8 mouse cellular contexts compared by ENCODE assay signal in genomic region chr7:126929046-126929445, GRCm38 (mm10). TPM values are rescaled to one million over a fixed set of nuclear protein-coding genes. Genes with fewer than 3 reads are reported as not detected.
DNase-seq lines count a peak whose midpoint lies in the region; ATAC-seq and TF ChIP-seq lines count a peak whose summit lies in the region.

No protein-coding gene starts in this region.

- no peak for DNase-seq in heart, postnatal 36 days
- DNase-seq in G1E (ENCODE audit: low spot score) (no peak), liver (peak; percentile 35)
- DNase-seq in forebrain, embryonic 10.5 days (ENCODE audit: extremely low spot score, low spot score): no peak
- DNase-seq in yolk sac, embryonic 10.5 days (ENCODE audit: low spot score): no peak
- no peak for DNase-seq in ovary, postnatal 36 days (ENCODE audit: low spot score)

- WGBS in heart, embryonic 11.5 days (ENCODE audit: insufficient replicate concordance): 1% methylated on average over 27 of the region's 27 CpGs
- under 1% methylated on average over 27 of the region's 27 CpGs for WGBS in forebrain, embryonic 10.5 days
- WGBS in neural tube, embryonic 15.5 days: under 1% methylated on average over 27 of the region's 27 CpGs

- H3K36me3 ChIP-seq in heart, embryonic 11.5 days (ENCODE audit: control insufficient read depth, insufficient read depth, low read length): no peaks in the 10 kb centered on the region
- H3K36me3 ChIP-seq in G1E (replicated peaks): peaks cover 42% of the 10 kb centered on the region
- peaks cover 38% of the 10 kb centered on the region for H3K36me3 ChIP-seq in forebrain, embryonic 10.5 days (replicated peaks)
- peaks cover 8% of the 10 kb centered on the region for H3K36me3 ChIP-seq in neural tube, embryonic 15.5 days

- no peaks in the 10 kb centered on the region for H3K9me3 ChIP-seq in heart, embryonic 11.5 days (replicated peaks; ENCODE audit: control insufficient read depth, low read length)
- H3K9me3 ChIP-seq in G1E (replicated peaks): no peaks in the 10 kb centered on the region
- H3K9me3 ChIP-seq in forebrain, embryonic 10.5 days: no peaks in the 10 kb centered on the region
- H3K9me3 ChIP-seq in neural tube, embryonic 15.5 days (replicated peaks): no peaks in the 10 kb centered on the region

- H3K4me3 ChIP-seq in heart, embryonic 11.5 days (ENCODE audit: low read depth, low read length): peak overlapping the region; percentile 85
- peak overlapping the region; percentile 83 for H3K4me3 ChIP-seq in G1E (ENCODE audit: low read depth, low read length)
- peak overlapping the region; percentile 70 for H3K4me3 ChIP-seq in forebrain, embryonic 10.5 days
- peak overlapping the region; percentile 98 for H3K4me3 ChIP-seq in neural tube, embryonic 15.5 days (replicated peaks)

- TF ChIP-seq CTCF in G1E (IDR thresholded peaks at IDR 0.05; ENCODE audit: low read depth, low read length): no peak

- peak; percentile 31 for ATAC-seq in heart, embryonic 11.5 days (replicated peaks; ENCODE audit: insufficient number of reproducible peaks, low FRiP score, low TSS enrichment)
- no peak for ATAC-seq in G1E (ENCODE audit: extremely low read depth, insufficient number of reproducible peaks, low FRiP score, poor library complexity, severe bottlenecking)
- ATAC-seq in neural tube, embryonic 15.5 days (ENCODE audit: low FRiP score): peak; percentile 75

- intact Hi-C loops in heart, postnatal 36 days (cut with DNase I): loop anchor here (2.0 to 5.0 kb wide), 4 partner anchors 20 to 68 kb away; partner anchors contain the start of genes Asphd1 and Hirip3

- H3K4me1 ChIP-seq in heart, embryonic 11.5 days (ENCODE audit: control insufficient read depth, insufficient read depth, low read length): peaks cover 4% of the 10 kb centered on the region; the same call in 1 of the 2 replicates
- peaks cover 65% of the 10 kb centered on the region for H3K4me1 ChIP-seq in G1E (ENCODE audit: insufficient read depth, low read depth, low read length)
- H3K4me1 ChIP-seq in forebrain, embryonic 10.5 days: peaks cover 28% of the 10 kb centered on the region
- H3K4me1 ChIP-seq in neural tube, embryonic 15.5 days: peaks cover 15% of the 10 kb centered on the region

- H3K27ac ChIP-seq in heart, embryonic 11.5 days (ENCODE audit: low read depth, low read length): peak overlapping the region; percentile 80
- H3K27ac ChIP-seq in forebrain, embryonic 10.5 days: peak overlapping the region; percentile 87
- peak overlapping the region; percentile 87 for H3K27ac ChIP-seq in neural tube, embryonic 15.5 days (replicated peaks)

- H3K9ac ChIP-seq in heart, embryonic 11.5 days (ENCODE audit: low read depth, low read length): peak overlapping the region; percentile 90
- peak overlapping the region; percentile 80 for H3K9ac ChIP-seq in neural tube, embryonic 15.5 days (replicated peaks)

- H3K27me3 ChIP-seq in heart, embryonic 11.5 days (ENCODE audit: control insufficient read depth, insufficient read depth, low read length): no peaks in the 10 kb centered on the region
- no peaks in the 10 kb centered on the region for H3K27me3 ChIP-seq in G1E (ENCODE audit: insufficient read depth, low read length)
- H3K27me3 ChIP-seq in forebrain, embryonic 10.5 days (ENCODE audit: poor library complexity, severe bottlenecking): no peaks in the 10 kb centered on the region
- no peaks in the 10 kb centered on the region for H3K27me3 ChIP-seq in neural tube, embryonic 15.5 days (replicated peaks)

- H3K4me2 ChIP-seq in heart, embryonic 11.5 days: peak overlapping the region; percentile 98
- H3K4me2 ChIP-seq in neural tube, embryonic 15.5 days: peak overlapping the region; percentile 89

RNA-seq across cellular contexts. Expression of gene Kctd13, which starts 0.4 kb away (rescaled TPM):
- 11.5 and 12.6 TPM in 2 replicates for polyA plus RNA-seq in heart, embryonic 11.5 days (2014; fragmentation: Nextera tagmentation; extraction: Ambion mirVana)
- total RNA-seq in heart, postnatal 36 days (2021): 1 to 10 TPM; 5.4 to 7.4 TPM
- total RNA-seq in G1E (2014; fragmentation: Nextera tagmentation) (22.4 and 25.3 TPM in 2 replicates), G1E (2017) (6.2 and 8.6 TPM in 2 replicates)
- 23.4 and 30.7 TPM in 2 replicates for polyA plus RNA-seq in G1E (2012)
- polyA plus RNA-seq in forebrain, embryonic 10.5 days (2016; fragmentation: Nextera tagmentation; extraction: Ambion mirVana): 17.5 and 18.0 TPM in 2 replicates
- 102 and 121 TPM in 2 replicates for polyA plus RNA-seq in neural tube, embryonic 15.5 days (2015; fragmentation: Nextera tagmentation; extraction: Ambion mirVana)

RNA-seq across cellular contexts. Expression of gene Tmem219, which starts 6.3 kb away (rescaled TPM):
- polyA plus RNA-seq in heart, embryonic 11.5 days (2014; fragmentation: Nextera tagmentation; extraction: Ambion mirVana): 13.5 and 18.3 TPM in 2 replicates
- 10 to 100 TPM in 1 of 2 experiments, 1 to 10 TPM in 1; 9.5 to 11.5 TPM for total RNA-seq in heart, postnatal 36 days (2021)
- 33.6 and 38.7 TPM in 2 replicates for total RNA-seq in G1E (2014; fragmentation: Nextera tagmentation)
- total RNA-seq in G1E (2017): 32.9 and 42.2 TPM in 2 replicates
- polyA plus RNA-seq in G1E (2012): 66.6 and 86.4 TPM in 2 replicates
- 22.2 and 24.9 TPM in 2 replicates for polyA plus RNA-seq in forebrain, embryonic 10.5 days (2016; fragmentation: Nextera tagmentation; extraction: Ambion mirVana)
- 30.9 and 31.1 TPM in 2 replicates for polyA plus RNA-seq in neural tube, embryonic 15.5 days (2015; fragmentation: Nextera tagmentation; extraction: Ambion mirVana)

RNA-seq across cellular contexts. Expression of gene Asphd1, which starts 20.3 kb away (rescaled TPM):
- polyA plus RNA-seq in heart, embryonic 11.5 days (2014; fragmentation: Nextera tagmentation; extraction: Ambion mirVana): 0.23 TPM in 1 of 2 replicates, not detected in the other
- total RNA-seq in heart, postnatal 36 days (2021): not detected
- total RNA-seq in G1E (2014; fragmentation: Nextera tagmentation) (not detected in 2 replicates), G1E (2017) (not detected in 2 replicates)
- polyA plus RNA-seq in G1E (2012): not detected in 2 replicates
- 0.21 TPM in 1 of 2 replicates, not detected in the other for polyA plus RNA-seq in forebrain, embryonic 10.5 days (2016; fragmentation: Nextera tagmentation; extraction: Ambion mirVana)
- polyA plus RNA-seq in neural tube, embryonic 15.5 days (2015; fragmentation: Nextera tagmentation; extraction: Ambion mirVana): 8.9 and 11.7 TPM in 2 replicates

RNA-seq across cellular contexts. Expression of gene Sez6l2, which starts 21.3 kb away (rescaled TPM):
- 0.20 and 0.31 TPM in 2 replicates for polyA plus RNA-seq in heart, embryonic 11.5 days (2014; fragmentation: Nextera tagmentation; extraction: Ambion mirVana)
- total RNA-seq in heart, postnatal 36 days (2021): 1 to 10 TPM; 6.4 to 10.0 TPM
- total RNA-seq in G1E (2014; fragmentation: Nextera tagmentation) (4.2 and 8.0 TPM in 2 replicates), G1E (2017) (0.22 and 0.46 TPM in 2 replicates)
- polyA plus RNA-seq in G1E (2012): 0.32 and 0.34 TPM in 2 replicates
- 0.72 and 1.2 TPM in 2 replicates for polyA plus RNA-seq in forebrain, embryonic 10.5 days (2016; fragmentation: Nextera tagmentation; extraction: Ambion mirVana)
- polyA plus RNA-seq in neural tube, embryonic 15.5 days (2015; fragmentation: Nextera tagmentation; extraction: Ambion mirVana): 51.6 and 56.9 TPM in 2 replicates

RNA-seq across cellular contexts. Expression of gene Taok2, which starts 44.5 kb away (rescaled TPM):
- 19.4 and 25.9 TPM in 2 replicates for polyA plus RNA-seq in heart, embryonic 11.5 days (2014; fragmentation: Nextera tagmentation; extraction: Ambion mirVana)
- total RNA-seq in heart, postnatal 36 days (2021): 10 to 100 TPM; 39.5 to 43.2 TPM
- total RNA-seq in G1E (2014; fragmentation: Nextera tagmentation) (42.9 and 53.6 TPM in 2 replicates), G1E (2017) (36.2 and 38.3 TPM in 2 replicates)
- polyA plus RNA-seq in G1E (2012): 181 and 222 TPM in 2 replicates
- polyA plus RNA-seq in forebrain, embryonic 10.5 days (2016; fragmentation: Nextera tagmentation; extraction: Ambion mirVana): 54.0 and 54.1 TPM in 2 replicates
- 52.4 and 55.2 TPM in 2 replicates for polyA plus RNA-seq in neural tube, embryonic 15.5 days (2015; fragmentation: Nextera tagmentation; extraction: Ambion mirVana)
